Mouse (Mus musculus) intestine, embryonic 14.5 days (tissue): ENCODE results near the gene Taf12. TPM values are rescaled to one million over a fixed set of nuclear protein-coding genes. Genes with fewer than 3 reads are reported as not detected.

Source experiments
- ATAC-seq: fragments of 200-750 bp; cut with Nextera tagmentation; replicated peaks from 2 replicates; pipeline ENCODE4 v1.8.0; 2017; ENCODE audit warnings: low read depth, moderate number of reproducible peaks, moderate TSS enrichment, moderate library complexity; ENCODE audit not compliant: low FRiP score, low TSS enrichment
- DNase-seq: peaks from one replicate; pipeline ENCODE4 v3.0.0-alpha.2; 2018; ENCODE audit warnings: low spot score
- H3K27ac ChIP-seq: fragments of 300-500 bp; sonication (generic); 2 replicates; pipeline ENCODE4 v1.5.1; 2014; ENCODE audit warnings: low read depth, mild to moderate bottlenecking, control low read depth
- H3K27me3 ChIP-seq: fragments of 300-500 bp; sonication (generic); replicated peaks from 2 replicates; pipeline ENCODE4 v1.6.1; 2014; ENCODE audit warnings: low read length, control low read depth; ENCODE audit not compliant: control insufficient read depth, insufficient read depth
- H3K36me3 ChIP-seq: fragments of 300-500 bp; sonication (generic); 2 replicates; pipeline ENCODE4 v1.6.1; 2014; ENCODE audit warnings: low read length, control low read depth; ENCODE audit not compliant: control insufficient read depth, insufficient read depth
- H3K4me1 ChIP-seq: fragments of 300-500 bp; sonication (generic); replicated peaks from 2 replicates; pipeline ENCODE4 v1.6.1; 2014; ENCODE audit warnings: low read length, control low read depth, mixed read lengths; ENCODE audit not compliant: control insufficient read depth, insufficient read depth
- H3K4me2 ChIP-seq: fragments of 300-500 bp; sonication (generic); 2 replicates; pipeline ENCODE4 v1.6.1; 2014; ENCODE audit warnings: low read length
- H3K4me3 ChIP-seq: fragments of 300-500 bp; sonication (generic); 2 replicates; pipeline ENCODE4 v1.5.1; 2014; ENCODE audit warnings: low read depth, low read length, control low read depth, mixed read lengths
- H3K9ac ChIP-seq: fragments of 300-500 bp; sonication (generic); 2 replicates; pipeline ENCODE4 v1.6.1; 2014; ENCODE audit warnings: mild to moderate bottlenecking, low read length
- H3K9me3 ChIP-seq: fragments of 300-500 bp; sonication (generic); 2 replicates; pipeline ENCODE4 v1.6.1; 2016; ENCODE audit warnings: low read length, control low read depth; ENCODE audit not compliant: control insufficient read depth
- WGBS: fragments of 180-500 bp; shearing (Covaris S2); extraction: QIAGEN DNeasy Blood & Tissue Kit; methylation state at CpG from one replicate; pipeline ENCODE4 v1.1.7; 2014; 5-methylcytosine and 5-hydroxymethylcytosine counted together
- polyA plus RNA-seq: library from polyadenylated mRNA; unstranded; fragments of >200 nt; fragmentation: Nextera tagmentation; extraction: Ambion mirVana; gene quantifications from 2 replicates; pipeline ENCODE4 v1.2.1, GENCODE M21; 2014

Gene Taf12
- polyA plus RNA-seq, 1 experiment from 2014 or later, result 36.8 TPM

- Histone ChIP-seq H3K4me2 (no peak overlapping the region), H3K27ac (no peak overlapping the region), H3K9ac (no peak overlapping the region), H3K4me1 (peaks cover 4% of the 10 kb centered on the region; the same call in 1 of the 2 replicates), H3K36me3 (peaks cover 60% of the 10 kb centered on the region), H3K27me3 (no peaks in the 10 kb centered on the region), H3K4me3 (no peak overlapping the region), H3K9me3 (no peaks in the 10 kb centered on the region)
- 94% methylated on average over 13 of the region's 13 CpGs for WGBS
- DNase-seq (no peak), ATAC-seq (no peak)
Observed at GRCm38 (mm10) chr4:132338943-132339342, 64.8 kb downstream of the Taf12 start.

DNA sequence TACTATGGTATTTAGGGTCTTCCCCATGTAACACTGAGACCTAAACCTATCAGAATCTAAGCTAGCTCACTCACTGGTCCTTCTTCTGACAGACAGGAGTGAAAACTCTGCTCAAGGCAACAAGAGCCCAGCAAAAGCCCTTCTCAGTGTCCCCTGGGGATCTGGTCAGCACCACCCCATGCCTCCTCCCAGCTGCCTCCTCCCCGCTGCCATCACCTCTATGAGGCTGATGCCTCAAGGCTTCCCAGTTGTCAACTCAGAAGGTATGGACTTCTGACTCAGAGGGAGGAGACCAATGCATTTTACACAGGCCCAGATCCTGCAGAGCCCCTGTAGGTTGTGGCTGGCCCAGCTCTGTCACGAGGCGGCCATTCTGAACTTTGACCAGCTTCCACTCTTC is 67.3 kb downstream of the Taf12 start:
- H3K4me3 ChIP-seq, result no peak overlapping the region
- H3K36me3 ChIP-seq, result peaks cover 39% of the 10 kb centered on the region
- H3K9ac ChIP-seq, result no peak overlapping the region
- WGBS, result 86% methylated on average over 3 of the region's 3 CpGs
- no peaks in the 10 kb centered on the region for H3K27me3 ChIP-seq
- peaks cover 12% of the 10 kb centered on the region for H3K4me1 ChIP-seq
- H3K9me3 ChIP-seq, result no peaks in the 10 kb centered on the region
- ATAC-seq, result no peak
- H3K4me2 ChIP-seq, result no peak overlapping the region
- DNase-seq, result no peak
- H3K27ac ChIP-seq, result no peak overlapping the region

DNA sequence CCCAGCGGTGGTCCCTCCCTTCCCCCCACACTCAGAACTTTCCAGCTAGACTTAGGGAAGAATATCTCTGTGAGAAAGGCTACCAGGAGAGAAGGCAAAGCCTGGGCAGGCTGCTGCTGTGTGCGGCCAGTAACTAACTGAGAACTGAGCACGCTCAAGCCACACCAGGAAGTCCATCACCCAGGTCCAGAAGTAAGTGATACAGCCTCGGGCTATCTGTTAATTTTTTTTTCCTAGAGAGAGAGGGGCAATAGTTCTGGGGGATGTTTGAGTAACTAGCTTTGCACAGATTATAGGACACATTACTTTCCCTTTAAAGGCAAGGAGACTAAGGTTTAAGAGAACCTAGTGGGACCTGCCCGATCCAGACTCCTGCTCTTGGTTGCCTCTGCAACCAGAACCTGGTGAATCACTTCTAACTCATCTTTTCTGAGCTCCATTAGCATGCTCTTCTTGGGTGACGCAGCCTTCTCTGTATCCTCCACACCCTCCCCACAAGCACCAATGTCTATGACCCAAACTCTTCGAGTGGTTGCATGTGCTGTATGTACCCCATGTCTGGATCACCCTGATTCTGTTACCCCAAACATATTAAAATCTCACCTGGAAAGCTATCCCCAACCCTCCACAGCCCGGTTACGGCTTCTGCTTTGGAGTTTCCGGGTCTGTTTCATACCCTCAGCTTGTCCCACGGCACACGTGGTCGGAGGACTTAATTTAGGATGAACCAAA is 70.4 kb downstream of the Taf12 start:
- H3K4me1 ChIP-seq, result peaks cover 12% of the 10 kb centered on the region
- peak overlapping the region; percentile 67; the same call in 1 of the 2 replicates for H3K27ac ChIP-seq
- 6% methylated on average over 13 of the region's 13 CpGs for WGBS
- H3K4me3 ChIP-seq, result peak overlapping the region; percentile 79
- H3K27me3 ChIP-seq, result no peaks in the 10 kb centered on the region
- ATAC-seq (no peak; the same call in 1 of the 2 replicates), DNase-seq (peak; percentile 76)
- H3K9me3 ChIP-seq, result no peaks in the 10 kb centered on the region
- H3K4me2 ChIP-seq, result peak overlapping the region; percentile 88
- peak overlapping the region; percentile 88 for H3K9ac ChIP-seq
- H3K36me3 ChIP-seq, result peaks cover 10% of the 10 kb centered on the region

Other genes starting within 250 kb of the Taf12 start
- 0.09 TPM in 1 of 2 replicates, not detected in the other for gene Gm10300, start 199.7 kb upstream of the Taf12 start, polyA plus RNA-seq
- gene Epb41, start 199.1 kb upstream of the Taf12 start, polyA plus RNA-seq, result 59.6 and 65.1 TPM in 2 replicates
- 0.24 and 0.38 TPM in 2 replicates for gene Oprd1, start 129.9 kb upstream of the Taf12 start, polyA plus RNA-seq
- 100 and 111 TPM in 2 replicates for gene Ythdf2, start 62.1 kb upstream of the Taf12 start, polyA plus RNA-seq
- gene Gmeb1, start 12.8 kb upstream of the Taf12 start, polyA plus RNA-seq, result 31.6 and 36.0 TPM in 2 replicates
- 1.6 and 1.7 TPM in 2 replicates for gene Rab42, start 29.0 kb downstream of the Taf12 start, polyA plus RNA-seq
- gene Trnau1ap, start 55.2 kb downstream of the Taf12 start, polyA plus RNA-seq, result 72.8 and 75.4 TPM in 2 replicates
- 65.7 and 66.6 TPM in 2 replicates for gene Rcc1, start 79.2 kb downstream of the Taf12 start, polyA plus RNA-seq
- gene Phactr4, start 148.1 kb downstream of the Taf12 start, polyA plus RNA-seq, result 21.5 and 22.4 TPM in 2 replicates
- gene Med18, start 189.5 kb downstream of the Taf12 start, polyA plus RNA-seq, result 11.4 and 16.2 TPM in 2 replicates
- gene Sesn2, start 236.1 kb downstream of the Taf12 start, polyA plus RNA-seq, result 6.9 and 7.3 TPM in 2 replicates